Mouse (Mus musculus): Measurements from ENCODE around the gene Ipmk. TPM values are rescaled to one million over a fixed set of nuclear protein-coding genes. Genes with fewer than 3 reads are reported as not detected.

Ipmk gene
- polyA plus RNA-seq, 1 experiment: 16.3 TPM

GRCm38 (mm10) chr10:71361044-71361443 is 13.5 kb downstream of the Ipmk start:
- no peaks in the 10 kb centered on the region for H3K4me1 ChIP-seq (ENCODE audit: control insufficient read depth, insufficient read depth, low read length)
- TF ChIP-seq CTCF (IDR thresholded peaks at IDR 0.05; ENCODE audit: extremely low read depth, insufficient read depth, low read length) (no peak), POLR2A (IDR thresholded peaks at IDR 0.05; ENCODE audit: extremely low read depth, insufficient read depth, low read length) (no peak)
- no peak overlapping the region for H3K4me3 ChIP-seq (ENCODE audit: insufficient read depth, low read length)
- no peak overlapping the region for H3K27ac ChIP-seq (ENCODE audit: insufficient read depth, low read length)

GRCm38 (mm10) chr10:71361836-71362562 is 14.4 kb downstream of the Ipmk start:
- Histone ChIP-seq H3K4me3 (ENCODE audit: insufficient read depth, low read length) (peak overlapping the region; percentile 9; the same call in 1 of the 2 replicates), H3K4me1 (ENCODE audit: control insufficient read depth, insufficient read depth, low read length) (no peaks in the 10 kb centered on the region), H3K27ac (ENCODE audit: insufficient read depth, low read length) (peak overlapping the region; percentile 7; the same call in 1 of the 2 replicates)
- TF ChIP-seq CTCF (IDR thresholded peaks at IDR 0.05; ENCODE audit: extremely low read depth, insufficient read depth, low read length) (no peak), POLR2A (IDR thresholded peaks at IDR 0.05; ENCODE audit: extremely low read depth, insufficient read depth, low read length) (no peak)

DNA sequence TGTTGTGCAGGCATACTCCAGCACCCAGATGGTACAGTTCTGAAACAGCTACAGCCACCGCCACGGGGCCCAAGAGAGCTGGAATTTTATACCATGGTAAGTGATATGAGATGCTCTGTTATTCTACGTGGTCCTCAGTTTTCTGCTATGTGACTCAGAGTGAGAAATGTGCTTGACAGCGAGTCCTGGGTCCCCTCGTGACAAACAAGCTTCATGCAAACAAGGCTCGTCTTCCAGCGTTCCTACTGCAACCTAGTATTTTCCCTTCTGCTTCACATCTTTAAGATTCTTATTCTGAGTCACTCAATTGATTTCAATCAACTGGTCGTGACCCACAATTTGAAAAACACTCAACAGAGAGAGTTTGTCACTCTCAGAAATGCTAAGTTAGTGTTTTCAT is 15.9 kb downstream of the Ipmk start:
- no peaks in the 10 kb centered on the region for H3K4me1 ChIP-seq (ENCODE audit: control insufficient read depth, insufficient read depth, low read length)
- no peak for TF ChIP-seq CTCF (IDR thresholded peaks at IDR 0.05; ENCODE audit: extremely low read depth, insufficient read depth, low read length)
- no peak for TF ChIP-seq POLR2A (IDR thresholded peaks at IDR 0.05; ENCODE audit: extremely low read depth, insufficient read depth, low read length)
- H3K27ac ChIP-seq (ENCODE audit: insufficient read depth, low read length): no peak overlapping the region
- H3K4me3 ChIP-seq (ENCODE audit: insufficient read depth, low read length): no peak overlapping the region

GRCm38 (mm10) chr10:71363858-71364257 is 16.3 kb downstream of the Ipmk start:
- TF ChIP-seq CTCF (IDR thresholded peaks at IDR 0.05; ENCODE audit: extremely low read depth, insufficient read depth, low read length): no peak
- H3K4me3 ChIP-seq (ENCODE audit: insufficient read depth, low read length): no peak overlapping the region
- H3K27ac ChIP-seq (ENCODE audit: insufficient read depth, low read length): no peak overlapping the region
- no peaks in the 10 kb centered on the region for H3K4me1 ChIP-seq (ENCODE audit: control insufficient read depth, insufficient read depth, low read length)

GRCm38 (mm10) chr10:71368128-71368940 is 20.8 kb downstream of the Ipmk start:
- Histone ChIP-seq H3K27ac (ENCODE audit: insufficient read depth, low read length) (no peak overlapping the region), H3K4me3 (ENCODE audit: insufficient read depth, low read length) (no peak overlapping the region), H3K4me1 (ENCODE audit: control insufficient read depth, insufficient read depth, low read length) (peaks cover 4% of the 10 kb centered on the region)
- TF ChIP-seq CTCF (IDR thresholded peaks at IDR 0.05; ENCODE audit: extremely low read depth, insufficient read depth, low read length) (no peak), POLR2A (IDR thresholded peaks at IDR 0.05; ENCODE audit: extremely low read depth, insufficient read depth, low read length) (no peak)

- Histone ChIP-seq H3K4me1 (ENCODE audit: control insufficient read depth, insufficient read depth, low read length) (peaks cover 6% of the 10 kb centered on the region), H3K27ac (ENCODE audit: insufficient read depth, low read length) (no peak overlapping the region), H3K4me3 (ENCODE audit: insufficient read depth, low read length) (no peak overlapping the region)
- TF ChIP-seq CTCF (IDR thresholded peaks at IDR 0.05; ENCODE audit: extremely low read depth, insufficient read depth, low read length) (no peak), POLR2A (IDR thresholded peaks at IDR 0.05; ENCODE audit: extremely low read depth, insufficient read depth, low read length) (no peak)
These were observed 21.9 kb downstream of the Ipmk start for GRCm38 (mm10) chr10:71369466-71369865.

GRCm38 (mm10) chr10:71371881-71372280 is 24.3 kb downstream of the Ipmk start:
- Histone ChIP-seq H3K4me1 (ENCODE audit: control insufficient read depth, insufficient read depth, low read length) (peaks cover 6% of the 10 kb centered on the region), H3K4me3 (ENCODE audit: insufficient read depth, low read length) (no peak overlapping the region), H3K27ac (ENCODE audit: insufficient read depth, low read length) (no peak overlapping the region)
- TF ChIP-seq POLR2A (IDR thresholded peaks at IDR 0.05; ENCODE audit: extremely low read depth, insufficient read depth, low read length): no peak
- no peak for TF ChIP-seq CTCF (IDR thresholded peaks at IDR 0.05; ENCODE audit: extremely low read depth, insufficient read depth, low read length)

- Histone ChIP-seq H3K27ac (ENCODE audit: insufficient read depth, low read length) (no peak overlapping the region), H3K4me3 (ENCODE audit: insufficient read depth, low read length) (no peak overlapping the region), H3K4me1 (ENCODE audit: control insufficient read depth, insufficient read depth, low read length) (peaks cover 6% of the 10 kb centered on the region)
- no peak for TF ChIP-seq CTCF (IDR thresholded peaks at IDR 0.05; ENCODE audit: extremely low read depth, insufficient read depth, low read length)
- TF ChIP-seq POLR2A (IDR thresholded peaks at IDR 0.05; ENCODE audit: extremely low read depth, insufficient read depth, low read length): no peak
These were observed 26.1 kb downstream of the Ipmk start for GRCm38 (mm10) chr10:71373706-71374105.

DNA sequence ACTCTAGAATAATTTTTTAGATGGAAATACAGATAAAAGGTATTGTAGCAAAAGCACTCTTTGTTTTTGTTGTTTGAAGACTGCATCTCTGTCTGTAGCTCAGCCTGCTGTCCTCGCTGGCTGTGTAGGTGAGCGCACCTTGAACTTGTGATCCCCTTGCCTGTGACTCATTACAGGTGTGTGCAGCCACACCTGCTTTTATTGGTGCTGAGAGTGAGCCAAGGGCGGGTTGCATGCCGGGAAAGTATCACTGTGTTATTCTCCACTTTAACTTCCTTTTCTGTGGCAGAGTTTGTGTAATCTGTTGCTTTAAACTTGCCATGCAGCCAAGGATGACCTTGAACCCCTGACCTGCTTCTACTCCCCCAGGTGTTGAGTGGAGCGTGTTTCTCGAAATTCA is 28.5 kb downstream of the Ipmk start:
- H3K4me1 ChIP-seq (ENCODE audit: control insufficient read depth, insufficient read depth, low read length): peaks cover 6% of the 10 kb centered on the region
- TF ChIP-seq POLR2A (IDR thresholded peaks at IDR 0.05; ENCODE audit: extremely low read depth, insufficient read depth, low read length): no peak
- no peak for TF ChIP-seq CTCF (IDR thresholded peaks at IDR 0.05; ENCODE audit: extremely low read depth, insufficient read depth, low read length)
- no peak overlapping the region for H3K27ac ChIP-seq (ENCODE audit: insufficient read depth, low read length)
- no peak overlapping the region for H3K4me3 ChIP-seq (ENCODE audit: insufficient read depth, low read length)

DNA sequence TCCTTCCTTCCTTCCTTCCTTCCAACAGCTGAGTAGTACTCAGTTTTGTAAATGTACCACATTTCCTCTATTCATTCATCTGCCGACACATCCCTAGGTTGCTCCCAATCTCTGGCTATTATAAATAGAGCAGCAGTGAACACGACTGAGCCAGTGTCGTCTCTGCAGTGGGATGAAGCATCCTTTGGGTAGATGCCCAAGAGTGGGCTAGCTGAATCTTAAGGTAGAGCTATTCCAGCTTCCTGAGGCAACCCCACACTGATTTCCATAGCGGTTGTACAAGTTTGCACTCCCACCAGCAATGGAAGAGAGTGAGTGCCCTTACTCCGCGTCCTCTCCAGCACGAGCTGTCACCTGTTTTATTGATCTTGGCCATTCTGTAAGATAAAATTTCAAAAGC is 32.8 kb downstream of the Ipmk start:
- H3K27ac ChIP-seq (ENCODE audit: insufficient read depth, low read length): no peak overlapping the region
- H3K4me3 ChIP-seq (ENCODE audit: insufficient read depth, low read length): no peak overlapping the region
- TF ChIP-seq CTCF (IDR thresholded peaks at IDR 0.05; ENCODE audit: extremely low read depth, insufficient read depth, low read length) (no peak), POLR2A (IDR thresholded peaks at IDR 0.05; ENCODE audit: extremely low read depth, insufficient read depth, low read length) (no peak)
- H3K4me1 ChIP-seq (ENCODE audit: control insufficient read depth, insufficient read depth, low read length): no peaks in the 10 kb centered on the region
